Mouse (Mus musculus): ENCODE results near the gene Dis3l2.

The Dis3l2 gene

DNA sequence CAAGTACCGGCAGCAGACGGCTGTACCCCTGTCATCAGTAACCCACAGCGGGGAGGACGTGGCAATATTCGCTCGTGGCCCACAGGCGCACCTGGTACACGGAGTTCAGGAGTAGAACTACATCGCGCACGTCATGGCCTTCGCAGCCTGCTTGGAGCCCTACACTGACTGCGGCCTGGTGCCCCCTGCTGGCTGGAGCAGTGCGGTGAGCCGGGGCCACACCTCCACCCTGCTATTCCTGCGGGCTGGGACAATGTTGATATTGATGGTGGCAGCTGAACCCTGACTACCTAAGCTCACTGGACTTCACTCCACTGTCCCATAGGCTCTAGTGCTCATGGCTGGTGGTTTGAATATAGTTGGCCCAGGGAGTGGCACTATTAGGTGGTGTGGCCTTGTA lies 367.1 kb downstream of the Dis3l2 start:
- DNase-seq (ENCODE audit: low spot score): no peak

DNA sequence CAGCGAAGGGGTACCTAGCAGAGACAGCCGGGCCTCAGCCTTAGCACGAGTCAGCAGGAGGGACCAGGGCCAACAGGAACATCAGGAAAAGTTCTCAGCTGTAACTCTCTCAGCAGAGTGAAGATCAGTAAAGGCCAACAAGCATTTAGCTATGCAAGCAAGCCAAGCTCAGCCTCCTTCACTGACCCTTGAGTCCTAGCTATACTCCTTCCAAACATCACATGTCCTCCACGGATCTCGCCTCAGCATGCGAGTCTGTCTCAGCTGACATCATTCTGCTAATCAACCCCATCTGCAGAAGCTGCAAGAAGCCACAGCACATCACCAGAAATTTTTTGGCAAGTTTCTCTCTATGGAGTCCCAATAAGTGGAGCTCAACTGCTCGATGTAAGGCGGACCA lies 370.2 kb downstream of the Dis3l2 start:
- DNase-seq (ENCODE audit: low spot score): no peak

DNA sequence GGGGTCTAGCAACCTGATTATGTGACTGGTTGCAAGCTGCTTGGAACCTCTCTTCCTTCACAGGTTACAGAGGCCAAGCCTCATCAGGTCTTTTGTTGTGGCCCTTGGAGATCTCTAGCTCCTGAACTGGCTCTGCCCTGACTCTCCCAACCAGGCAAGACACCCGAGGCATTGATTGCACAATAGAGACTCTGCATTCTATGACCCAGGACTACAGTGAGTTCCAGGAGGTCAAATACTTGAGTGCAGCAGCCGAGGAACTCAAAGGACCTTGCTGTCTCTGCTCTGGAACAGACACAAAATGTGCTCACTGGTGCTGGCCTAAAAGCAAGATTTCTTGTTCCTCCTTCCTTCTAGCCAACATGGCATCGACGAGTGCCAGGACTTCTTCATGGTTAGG lies 382.6 kb downstream of the Dis3l2 start:
- no peak for DNase-seq (ENCODE audit: low spot score)

DNA sequence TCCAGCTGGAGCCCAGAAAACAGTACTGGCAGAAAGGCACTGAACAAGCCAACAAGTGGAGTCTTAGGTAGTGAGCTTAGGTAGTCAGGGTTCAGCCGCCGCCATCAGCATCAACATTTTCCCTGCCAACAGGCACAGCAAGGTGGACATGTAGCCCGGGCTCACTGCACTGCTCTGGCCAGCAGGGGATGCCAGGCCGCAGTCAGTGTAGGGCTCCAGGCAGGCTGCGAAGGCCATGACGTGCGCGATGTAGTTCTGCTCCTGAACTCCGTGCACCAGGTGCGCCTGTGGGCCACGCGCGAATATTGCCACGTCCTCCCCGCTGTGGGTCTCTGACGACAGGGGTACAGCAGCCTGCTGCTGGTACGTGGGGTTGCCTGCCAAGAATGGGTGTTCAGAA lies 383.4 kb downstream of the Dis3l2 start:
- DNase-seq (ENCODE audit: low spot score): no peak

DNA sequence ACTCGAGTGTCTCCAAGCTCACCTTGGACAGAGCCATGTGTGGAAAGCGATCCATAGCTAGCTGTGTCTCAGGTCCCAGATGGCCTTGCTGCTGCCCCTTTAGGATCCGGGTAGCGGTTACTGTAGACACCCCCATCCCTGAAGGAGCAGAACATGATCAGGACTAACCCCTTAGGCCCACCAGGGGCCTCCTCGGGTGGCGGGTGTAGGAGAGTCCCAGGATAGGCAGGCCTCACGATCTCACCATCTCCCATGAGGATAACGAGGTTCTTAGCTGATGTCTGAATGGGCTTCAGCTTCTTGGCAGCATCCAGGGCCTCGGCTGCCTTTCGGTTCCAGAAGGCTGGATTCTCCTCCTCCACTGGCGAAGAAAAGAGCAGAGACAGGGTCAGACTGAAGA lies 385.6 kb downstream of the Dis3l2 start:
- DNase-seq (ENCODE audit: low spot score): no peak

DNA sequence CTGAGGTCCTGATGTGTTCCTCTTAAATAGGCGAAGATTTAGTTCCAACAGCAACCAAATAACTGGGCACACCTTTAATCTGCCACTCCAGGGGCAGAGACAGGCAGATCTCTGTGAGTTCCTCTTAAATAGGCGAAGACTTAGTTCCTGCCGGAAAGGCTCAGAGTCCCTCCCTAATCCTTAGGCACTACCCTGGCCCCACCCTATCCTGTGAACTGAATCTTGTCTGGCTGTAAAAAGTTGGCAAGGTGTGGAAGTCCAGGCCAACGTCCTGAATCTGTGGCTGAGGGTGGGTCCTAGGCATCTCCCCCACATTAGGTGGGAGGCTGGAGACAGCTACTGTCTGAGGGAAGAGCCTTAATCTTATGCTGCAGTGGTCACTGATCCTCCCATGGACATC lies 386.2 kb downstream of the Dis3l2 start, which contains the start of gene Alppl2:
Gene Alppl2, minus strand, starts transcription at position 101 of the 400 bp plus-strand sequence.
- DNase-seq (ENCODE audit: low spot score): no peak

DNA sequence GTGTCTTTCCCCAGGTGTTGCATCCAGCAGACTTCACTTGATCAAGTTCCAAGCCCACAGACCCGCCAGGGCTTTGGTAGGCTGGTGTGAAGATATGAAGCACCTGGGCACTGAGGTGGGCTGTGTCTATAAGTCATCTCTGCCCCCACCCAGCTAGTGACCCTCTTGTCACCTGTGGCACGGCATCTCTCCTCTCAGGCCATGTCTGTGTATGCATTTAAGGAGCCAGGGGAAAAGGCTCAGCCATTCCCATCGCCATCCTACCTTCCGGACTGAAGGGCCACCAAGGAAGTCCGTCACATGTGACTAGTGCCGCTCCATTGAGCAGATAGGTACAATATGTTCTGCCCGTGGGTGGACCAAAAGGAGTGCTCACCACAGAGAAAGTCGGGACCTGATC lies 392.0 kb downstream of the Dis3l2 start:
- DNase-seq (ENCODE audit: low spot score): no peak

DNA sequence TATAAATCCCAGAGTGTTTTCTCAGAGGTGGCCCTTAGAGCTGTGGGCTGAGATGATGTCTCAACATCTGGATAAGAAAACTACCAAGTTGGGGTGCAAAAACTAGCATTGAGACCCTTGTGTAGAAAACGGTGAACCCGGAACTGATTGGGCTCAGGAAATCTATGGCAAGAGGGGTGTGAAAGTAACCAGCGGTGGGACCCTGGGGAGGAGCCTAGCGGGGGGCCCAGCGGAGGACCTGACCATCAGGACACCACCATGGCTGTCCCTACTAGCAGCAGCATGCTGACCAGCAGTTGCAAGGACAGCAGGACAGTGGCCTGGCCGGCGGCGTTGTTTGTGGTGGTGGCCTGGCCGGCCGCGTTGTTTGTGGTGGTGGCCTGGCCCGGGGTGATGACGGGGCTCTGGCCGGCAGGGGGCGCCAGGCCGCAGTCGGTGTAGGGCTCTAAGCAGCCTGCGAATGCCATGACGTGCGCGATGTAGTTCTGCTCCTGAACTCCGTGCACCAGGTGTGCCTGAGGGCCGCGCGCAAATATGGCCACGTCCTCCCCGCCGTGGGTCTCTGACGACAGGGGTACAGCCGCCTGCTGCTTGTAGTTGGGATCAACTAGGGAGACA lies 394.9 kb downstream of the Dis3l2 start:
- DNase-seq (ENCODE audit: low spot score): peak; percentile 51

Measured in layer of hippocampus, adult 11-12 months (tissue).